Comparison of ENCODE assay signal across 16 mouse cellular contexts in genomic region chr8:115109309-115109708, GRCm38 (mm10).
"Had no signal": no experiment of that assay in that cellular context is flagged by ENCODE, and none has a peak within 500 bp of the region (broad histone marks: within the 10 kb centered on the region; RNA-seq: fewer than 3 reads in every experiment).

No protein-coding gene starts in this region.

- DNase-seq: retina, postnatal 1 day; right cerebral cortex, adult 18-20 months; right cerebral cortex, postnatal 14 days; right cerebral cortex, postnatal 25 days; right cerebral cortex, postnatal 4 days; spleen, adult 18-20 months; thymus, adult 18-20 months; thymus, adult 2 months; thymus, postnatal 14 days; thymus, postnatal 25 days; thymus, postnatal 36 days had no signal

- H3K9ac ChIP-seq: neural tube, embryonic 12.5 days; neural tube, embryonic 13.5 days; neural tube, embryonic 15.5 days; stomach, embryonic 15.5 days had no signal

- H3K4me3 ChIP-seq: neural tube, embryonic 12.5 days; neural tube, embryonic 13.5 days; neural tube, embryonic 15.5 days; stomach, embryonic 15.5 days had no signal

- H3K4me2 ChIP-seq: neural tube, embryonic 12.5 days; neural tube, embryonic 13.5 days; neural tube, embryonic 15.5 days; stomach, embryonic 15.5 days had no signal

- H3K4me1 ChIP-seq: stomach, embryonic 15.5 days had no signal

- H3K27me3 ChIP-seq: neural tube, embryonic 12.5 days; neural tube, embryonic 13.5 days; neural tube, embryonic 15.5 days; stomach, embryonic 15.5 days had no signal

- H3K27ac ChIP-seq: neural tube, embryonic 12.5 days; neural tube, embryonic 13.5 days; neural tube, embryonic 15.5 days; stomach, embryonic 15.5 days; stomach, postnatal 0 days had no signal

- H3K9me3 ChIP-seq: neural tube, embryonic 12.5 days; neural tube, embryonic 13.5 days; neural tube, embryonic 15.5 days; stomach, embryonic 15.5 days had no signal

- H3K36me3 ChIP-seq: neural tube, embryonic 12.5 days; neural tube, embryonic 13.5 days; neural tube, embryonic 15.5 days; stomach, embryonic 15.5 days had no signal
